Mouse (Mus musculus) yolk sac, embryonic 10.5 days (tissue): Measurements from ENCODE around the gene Cspg5.
A peak's percentile ranks its signal among the peaks of the same experiment; 100 is the strongest.

Experiments used
- DNase-seq: peaks from one replicate; pipeline ENCODE4 v3.0.0-alpha.2; 2017; ENCODE audit warnings: low spot score

Gene Cspg5

DNA sequence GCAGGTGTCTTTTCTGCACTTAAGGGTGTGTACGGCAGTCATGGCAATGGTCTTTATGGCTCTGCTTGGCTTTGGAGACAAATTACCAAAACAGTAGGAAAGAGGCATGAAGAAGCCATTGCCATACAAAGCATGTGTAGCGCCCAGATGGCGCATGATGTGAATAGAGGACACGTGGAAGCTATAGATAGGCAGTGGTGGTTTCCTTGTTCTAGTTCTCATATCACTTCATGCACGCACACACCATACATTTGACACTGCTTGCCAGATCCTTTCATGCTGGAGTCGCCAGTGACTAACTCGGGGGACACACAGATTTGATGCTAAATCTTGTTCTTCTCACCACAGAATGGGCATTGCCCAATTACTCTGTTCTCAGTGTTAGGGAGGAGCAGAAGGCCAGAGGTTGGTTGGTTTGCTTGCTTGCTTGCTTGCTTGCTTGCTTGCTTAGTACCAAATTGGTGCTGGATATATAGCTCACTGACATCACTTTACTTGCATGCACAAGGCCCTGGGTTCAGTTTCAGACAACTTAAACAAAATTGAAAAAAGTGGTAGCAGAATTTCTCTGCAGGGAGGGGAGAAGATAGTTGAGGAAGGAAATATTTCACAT is at the start of gene Cspg5:
Gene Cspg5 (plus strand): TSS at position 563 of the 613 bp plus-strand sequence.
- no peak for DNase-seq

DNA sequence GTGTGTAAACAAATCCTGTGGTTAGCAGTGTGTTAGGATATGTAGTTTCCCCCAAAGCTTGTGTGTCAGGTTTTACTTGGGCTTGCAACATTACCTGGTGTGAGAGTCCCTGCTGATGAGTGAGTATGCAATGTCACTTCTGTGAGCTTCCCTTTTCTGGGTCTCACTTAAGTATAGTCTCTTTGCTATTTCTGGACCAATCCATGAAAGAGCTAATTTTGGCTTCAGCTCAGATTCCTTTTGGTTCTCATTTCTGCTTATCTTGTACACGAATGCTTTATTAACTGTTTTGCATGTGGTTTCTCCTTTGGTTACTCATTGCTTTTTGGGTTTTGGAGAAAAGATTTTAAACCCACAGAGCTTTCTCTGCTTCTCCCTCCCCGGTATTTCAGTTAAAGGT is 43.7 kb upstream of the Cspg5 start:
- no peak for DNase-seq

DNA sequence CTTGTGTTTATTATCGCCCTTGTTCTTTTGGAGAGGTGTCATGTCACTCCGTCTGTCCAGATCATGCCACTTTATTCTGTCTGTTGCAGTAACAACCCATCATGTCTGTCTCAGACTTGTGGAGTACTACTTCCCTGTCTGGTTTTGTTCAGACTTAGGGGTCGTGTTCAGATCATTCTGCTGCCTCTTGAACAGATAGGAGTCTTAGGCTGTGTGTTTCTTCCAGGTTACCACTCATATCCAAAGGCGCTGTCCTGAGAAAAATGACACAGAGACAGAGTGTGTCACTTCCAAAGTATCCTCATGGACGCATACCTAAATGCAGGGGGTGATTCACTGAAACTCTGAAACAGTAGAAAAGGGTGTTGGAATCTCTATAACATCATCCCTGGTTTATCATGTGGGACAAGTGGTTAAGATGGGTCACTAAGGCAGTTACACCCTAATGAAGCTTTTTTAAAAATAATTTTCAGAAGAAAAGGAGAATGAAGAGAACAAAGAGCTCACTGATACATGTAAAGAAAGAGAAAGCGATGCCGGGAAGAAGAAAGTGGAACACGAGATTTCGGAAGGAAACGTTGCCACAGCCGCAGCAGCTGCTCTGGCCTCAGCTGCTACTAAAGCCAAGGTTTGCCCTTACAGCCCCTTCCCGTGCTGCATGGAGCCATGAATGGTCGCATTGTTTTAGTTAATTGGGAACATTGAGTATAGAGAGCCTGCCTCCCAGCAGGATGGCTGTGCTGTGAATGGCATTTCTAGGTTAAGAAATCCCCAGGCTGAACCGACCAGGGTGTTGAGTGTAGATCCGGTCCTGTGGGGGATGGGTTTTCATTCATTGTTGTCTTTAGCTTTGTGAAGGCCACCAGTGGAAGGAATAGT is 37.8 kb upstream of the Cspg5 start:
- DNase-seq = no peak

DNA sequence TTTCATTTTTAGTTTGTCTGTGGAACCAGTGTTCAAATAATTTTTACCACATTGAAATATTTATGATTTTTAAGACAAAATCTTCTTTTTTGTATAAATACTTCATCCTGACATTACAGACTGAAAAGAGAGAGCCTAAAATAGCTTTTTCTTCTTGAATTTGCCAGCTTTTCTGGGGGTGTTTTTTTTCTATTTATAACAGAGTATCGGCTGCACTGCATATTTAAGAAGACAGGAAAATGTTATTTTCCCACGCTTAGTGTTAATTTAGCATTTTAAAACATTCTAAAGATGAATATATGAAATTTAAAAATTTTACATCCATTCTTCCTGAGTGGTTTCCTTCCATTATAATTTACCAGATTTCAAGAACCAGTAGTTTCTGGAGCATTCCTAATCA is 37.1 kb upstream of the Cspg5 start:
- DNase-seq = no peak

DNA sequence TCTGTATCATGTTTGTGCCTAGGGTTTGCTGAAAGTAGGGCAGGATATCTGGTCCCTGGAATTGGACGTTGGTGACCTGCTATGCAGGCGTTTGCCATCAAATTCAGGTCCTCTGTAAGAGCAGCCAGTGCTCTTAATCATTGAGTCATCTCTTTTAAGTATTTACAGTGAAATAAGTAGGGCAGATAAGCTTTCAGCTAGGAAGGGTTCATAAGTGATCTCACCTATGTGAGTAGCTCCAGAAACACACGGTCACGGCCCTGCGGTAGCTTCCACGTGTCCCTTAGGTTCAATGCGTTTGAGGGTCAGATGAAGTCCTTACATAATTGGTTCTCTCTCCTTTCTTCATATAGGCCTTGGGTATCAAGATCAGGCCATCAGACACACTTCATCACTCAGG is 35.3 kb upstream of the Cspg5 start:
- no peak for DNase-seq

DNA sequence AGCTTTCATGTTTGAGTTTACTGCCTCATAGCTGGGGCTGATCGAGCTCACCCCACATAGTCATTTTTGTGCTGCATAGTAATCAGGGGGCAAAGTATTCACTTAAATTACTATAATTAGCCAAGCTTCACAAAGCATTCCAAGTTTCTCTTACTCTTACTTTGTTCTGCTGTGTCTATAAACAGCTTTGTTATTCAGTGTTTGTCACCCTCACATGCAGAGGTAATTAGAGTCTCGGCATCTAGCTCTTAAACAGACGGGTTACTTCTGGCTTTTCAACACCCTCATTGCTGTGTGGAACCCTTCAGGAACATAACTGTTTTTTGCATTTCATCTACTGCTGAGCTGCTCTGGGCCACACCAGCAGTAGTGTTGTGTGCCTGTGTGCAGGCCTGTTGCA is 34.6 kb upstream of the Cspg5 start:
- DNase-seq = no peak

DNA sequence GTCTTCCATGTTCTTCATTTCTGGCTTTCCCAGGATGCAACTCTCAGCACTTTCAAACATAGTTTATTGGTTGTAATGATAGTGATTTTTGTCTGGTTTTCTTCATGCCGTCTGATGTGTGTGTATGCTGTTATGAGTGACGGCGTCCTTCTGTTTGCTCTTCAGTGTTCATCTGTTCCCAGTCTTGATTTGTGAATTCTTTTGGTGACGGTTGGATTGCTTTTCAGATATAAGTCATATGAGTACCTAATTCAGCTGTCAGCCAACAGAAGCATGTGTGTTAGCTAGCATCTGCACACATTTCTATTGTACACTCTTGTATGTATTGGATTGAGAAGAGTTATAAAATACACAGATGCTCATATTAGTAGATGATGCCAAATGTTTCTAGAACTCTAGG is 19.3 kb upstream of the Cspg5 start:
- no peak for DNase-seq

DNA sequence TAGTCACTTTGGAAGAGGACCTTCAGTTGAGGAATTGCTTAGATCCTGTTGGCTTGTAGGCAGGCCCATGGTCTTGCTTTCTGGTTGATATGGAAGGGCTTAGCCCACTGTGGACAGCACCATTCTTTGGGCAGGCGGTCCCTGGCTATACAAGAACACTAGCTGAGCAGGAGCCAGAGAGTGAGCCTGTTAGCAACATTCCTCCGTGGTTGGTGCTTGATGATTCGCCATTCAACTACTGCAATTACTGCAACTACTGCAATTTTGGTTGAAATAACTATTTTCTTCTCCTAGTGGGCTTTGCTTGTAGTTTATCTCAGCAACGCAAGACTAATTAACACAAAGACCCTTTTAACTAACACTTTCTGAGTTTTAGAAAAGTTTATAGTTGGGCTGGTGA is 17.4 kb upstream of the Cspg5 start:
- no peak for DNase-seq

DNA sequence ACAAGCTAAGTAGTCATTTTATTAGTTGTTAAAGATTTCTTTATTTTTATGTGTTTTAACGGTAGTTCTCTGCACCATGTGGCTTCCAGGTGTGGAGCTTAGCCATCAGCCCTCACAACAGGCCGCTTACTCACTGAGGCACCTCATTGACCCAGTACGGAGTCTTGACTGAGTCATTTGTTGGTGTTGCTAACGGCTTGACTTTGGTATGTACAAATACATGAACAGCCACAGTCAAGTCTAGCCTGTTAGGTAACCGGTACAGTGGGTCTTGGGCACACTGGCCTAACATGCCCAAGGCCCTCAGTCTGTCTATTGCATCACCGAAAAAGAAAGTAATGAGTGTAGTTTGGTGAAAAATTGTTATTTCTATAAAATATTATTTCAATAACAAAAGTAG is 14.9 kb upstream of the Cspg5 start:
- DNase-seq = no peak

DNA sequence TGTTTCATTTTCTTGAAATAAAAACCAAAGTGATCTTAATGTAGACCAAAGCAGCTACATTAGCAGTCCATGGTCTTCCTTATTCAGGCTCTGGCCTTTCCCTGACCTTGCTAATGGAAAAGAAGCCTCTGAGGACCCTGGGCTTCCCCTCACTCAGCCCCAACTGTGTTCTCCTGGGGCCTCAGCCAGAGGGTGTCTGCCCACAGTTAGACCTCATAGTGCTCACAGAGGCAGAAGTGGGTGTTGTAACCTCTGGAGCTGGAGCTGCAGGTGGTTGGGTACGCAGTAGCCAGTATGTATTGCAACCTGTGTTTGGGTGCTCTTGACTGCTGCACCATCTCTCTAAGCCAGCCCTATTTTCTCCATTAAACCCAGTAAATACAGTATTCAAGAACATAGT is 14.5 kb upstream of the Cspg5 start:
- DNase-seq = no peak

DNA sequence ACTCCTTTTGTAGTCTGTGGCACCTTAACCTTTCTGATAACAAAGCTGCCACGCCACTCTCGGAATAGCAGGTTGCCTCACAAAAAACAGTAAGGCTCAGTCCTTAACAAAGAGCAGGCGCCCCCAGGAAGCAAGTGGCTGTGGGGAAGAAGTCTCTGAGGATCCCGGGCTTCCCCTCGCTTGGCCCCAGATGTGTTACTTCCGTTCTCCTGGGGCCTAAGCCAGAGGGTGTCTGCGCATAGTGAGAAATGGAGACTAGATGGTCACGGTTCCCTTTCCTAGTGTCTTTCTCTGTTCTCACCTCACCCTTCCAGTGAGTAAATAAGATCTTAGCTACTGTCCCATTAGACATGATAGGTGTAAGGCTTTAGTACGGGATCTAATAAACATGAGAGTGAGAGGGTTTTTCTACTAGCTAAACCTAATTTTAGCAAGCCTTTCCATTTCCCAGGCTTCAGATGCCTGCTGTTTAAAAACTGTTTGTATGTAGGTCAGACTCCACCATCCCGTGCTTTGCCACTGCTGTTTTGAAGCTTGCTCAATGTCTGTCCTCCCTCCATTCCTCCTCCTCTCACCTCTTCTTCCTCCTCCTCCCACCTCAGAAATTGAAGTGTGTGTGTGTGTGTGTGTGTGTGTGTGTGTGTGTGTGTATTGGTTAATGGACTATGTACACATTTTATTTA is 13.9 kb upstream of the Cspg5 start:
- DNase-seq = no peak

DNA sequence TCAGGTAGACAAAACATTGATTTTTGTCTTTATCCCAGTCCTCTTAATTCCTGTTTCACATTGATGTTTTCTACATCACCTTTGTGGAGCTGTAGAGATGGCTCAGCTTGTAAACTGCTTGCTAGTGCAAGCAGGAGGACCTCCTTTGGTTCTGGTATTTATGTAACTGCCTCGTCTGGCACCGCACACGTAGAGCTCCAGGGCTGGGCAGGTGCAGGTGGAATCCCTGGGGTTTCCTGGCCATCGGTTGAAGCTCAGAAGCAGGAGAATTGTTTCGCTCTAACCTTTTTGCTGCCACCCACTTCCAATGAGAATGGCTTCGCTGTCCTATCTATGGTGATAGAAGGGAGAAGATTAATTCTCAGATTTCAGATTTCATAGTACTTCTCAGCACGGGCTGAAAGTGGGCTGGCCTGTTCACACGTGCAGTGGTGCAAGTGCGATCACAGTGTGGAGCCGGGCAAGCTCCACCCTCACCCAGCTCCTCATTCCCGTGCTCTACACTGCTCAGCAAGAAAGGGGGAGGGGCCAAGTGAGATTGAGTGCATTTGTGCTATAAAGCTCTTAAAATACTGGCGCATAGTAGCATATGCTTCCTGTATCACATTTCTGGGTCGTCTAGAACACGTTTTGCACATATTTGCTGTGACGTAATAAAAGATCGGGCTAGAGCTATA is 13.1 kb upstream of the Cspg5 start:
- DNase-seq = no peak

DNA sequence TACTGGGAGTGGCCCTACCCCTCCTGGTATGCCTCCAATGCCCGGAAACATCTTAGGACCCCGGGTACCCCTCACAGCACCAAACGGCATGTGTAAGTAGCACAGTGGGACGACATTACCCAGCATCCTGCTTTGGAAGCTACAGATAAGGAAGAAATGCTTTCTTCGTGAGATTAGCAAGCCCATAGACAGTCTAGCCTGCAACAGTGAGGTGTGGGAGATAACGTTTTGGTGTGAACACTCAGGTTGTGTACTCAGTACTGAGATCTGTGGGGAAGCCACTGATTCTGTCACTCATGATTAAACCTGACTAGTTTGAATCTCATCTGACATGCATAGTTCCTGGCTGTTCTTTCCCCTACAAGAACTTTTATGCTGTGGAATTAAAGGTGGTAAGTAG is 8.6 kb upstream of the Cspg5 start:
- DNase-seq = no peak

DNA sequence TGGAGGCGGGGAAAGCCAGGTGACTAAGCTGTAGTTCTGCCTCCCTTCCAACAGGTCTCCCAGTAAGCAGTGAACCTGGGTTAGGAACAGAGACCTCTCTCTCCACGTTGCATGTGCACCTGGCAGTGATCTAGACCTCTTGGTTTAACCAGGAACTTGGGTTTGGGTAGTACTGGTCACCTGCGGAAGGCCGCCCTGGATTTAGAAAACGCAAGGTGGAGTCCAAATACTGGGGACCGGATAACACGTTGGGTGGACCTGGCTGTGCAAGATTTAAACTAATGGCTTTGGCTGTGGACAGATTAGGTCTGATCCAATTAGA is 945 bp downstream of the Cspg5 start:
- no peak for DNase-seq

DNA sequence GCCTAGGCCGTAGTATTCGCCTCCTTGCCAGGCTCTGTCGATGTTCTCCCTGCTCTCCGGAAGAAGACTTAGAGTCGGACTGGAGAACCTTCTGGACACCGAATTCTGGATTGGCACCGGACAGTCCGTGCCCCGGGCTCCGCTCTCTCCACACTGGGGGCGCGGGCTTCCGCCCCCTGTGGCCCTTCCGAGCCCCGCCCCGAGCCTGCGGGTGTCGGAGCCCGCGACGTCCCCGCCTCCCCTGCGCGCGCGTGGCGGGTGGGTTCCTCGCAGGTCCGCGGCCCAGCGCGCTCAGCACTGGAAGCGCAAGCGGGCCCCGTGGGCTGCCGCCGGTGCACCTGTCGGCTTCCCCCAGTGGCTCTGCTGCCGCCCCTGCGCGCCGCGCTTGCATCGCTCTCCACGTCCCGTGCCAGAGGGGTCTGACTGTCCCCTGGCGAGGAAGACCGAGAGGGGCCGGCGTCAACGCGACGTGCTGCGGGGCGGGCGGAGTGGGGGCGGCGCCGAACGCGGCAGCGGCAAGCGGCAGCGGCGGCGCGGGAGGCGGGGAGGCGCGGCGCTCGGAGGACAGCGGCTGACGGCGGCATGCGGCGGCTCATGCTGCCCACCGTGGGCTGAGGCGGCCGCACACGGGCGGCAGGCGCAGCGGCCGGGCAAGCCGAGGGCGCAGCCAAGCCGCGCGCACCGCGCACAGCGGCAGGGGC is 1.5 kb downstream of the Cspg5 start:
- peak; percentile 20 for DNase-seq

DNA sequence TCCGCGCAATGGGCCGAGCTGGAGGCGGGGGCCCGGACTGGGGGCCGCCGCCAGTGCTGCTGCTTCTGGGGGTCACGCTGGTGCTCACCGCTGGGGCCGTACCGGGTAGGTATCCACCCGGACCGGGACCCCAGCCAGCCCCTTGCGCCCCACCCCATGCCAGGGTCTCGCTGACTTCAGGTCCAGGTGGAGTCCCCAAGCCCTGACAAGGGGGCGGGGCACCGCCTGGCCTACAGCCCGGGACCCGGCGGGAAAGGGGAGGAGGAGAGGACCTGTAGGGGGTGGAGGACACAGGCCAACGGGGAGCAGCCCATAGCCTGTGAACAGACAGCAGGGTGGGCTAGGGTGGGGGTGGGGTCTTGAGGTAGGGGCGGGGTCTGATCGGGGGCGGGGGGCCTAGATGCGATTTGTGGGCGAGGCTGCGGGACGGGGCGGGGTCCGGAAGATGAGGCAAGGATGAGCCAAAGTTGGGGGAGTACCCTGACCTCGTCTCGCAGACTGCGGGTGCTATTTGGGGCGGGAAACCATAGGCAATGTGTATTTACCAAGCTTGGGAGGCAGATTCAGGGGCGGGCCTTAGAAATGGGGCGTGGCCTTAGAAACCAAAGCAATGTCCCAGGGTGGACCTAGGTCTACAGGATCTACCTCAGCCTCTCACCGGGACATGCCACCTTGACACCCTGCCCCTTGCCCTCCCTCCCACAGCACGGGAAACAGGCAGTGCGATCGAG is 2.2 kb downstream of the Cspg5 start:
- DNase-seq = peak; percentile 45

DNA sequence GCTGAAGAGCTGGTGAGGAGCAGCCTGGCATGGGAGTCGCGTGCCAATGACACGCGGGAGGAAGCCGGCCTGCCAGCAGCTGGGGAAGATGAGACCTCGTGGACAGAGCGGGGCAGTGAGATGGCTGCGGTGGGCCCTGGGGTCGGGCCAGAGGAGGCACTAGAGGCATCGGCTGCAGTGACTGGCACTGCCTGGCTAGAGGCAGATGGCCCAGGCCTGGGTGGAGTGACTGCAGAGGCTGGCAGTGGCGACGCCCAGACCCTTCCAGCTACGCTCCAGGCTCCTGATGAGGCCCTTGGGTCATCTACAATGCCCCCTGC is 2.7 kb downstream of the Cspg5 start:
- DNase-seq = no peak

DNA sequence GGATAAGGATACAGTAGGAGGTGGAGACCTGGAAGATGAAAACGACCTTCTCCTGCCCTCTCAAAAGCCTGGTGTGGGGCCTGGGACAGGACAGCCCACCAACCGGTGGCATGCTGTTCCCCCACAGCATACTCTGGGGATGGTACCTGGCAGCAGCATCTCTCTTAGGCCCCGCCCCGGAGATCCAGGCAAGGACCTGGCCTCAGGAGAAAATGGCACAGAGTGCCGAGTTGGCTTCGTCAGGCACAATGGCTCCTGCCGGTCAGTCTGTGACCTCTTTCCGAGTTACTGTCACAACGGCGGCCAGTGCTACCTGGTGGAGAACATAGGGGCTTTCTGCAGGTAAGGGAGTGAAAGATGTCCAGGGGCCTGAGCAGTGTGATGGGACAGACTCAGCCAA is 3.5 kb downstream of the Cspg5 start:
- no peak for DNase-seq

DNA sequence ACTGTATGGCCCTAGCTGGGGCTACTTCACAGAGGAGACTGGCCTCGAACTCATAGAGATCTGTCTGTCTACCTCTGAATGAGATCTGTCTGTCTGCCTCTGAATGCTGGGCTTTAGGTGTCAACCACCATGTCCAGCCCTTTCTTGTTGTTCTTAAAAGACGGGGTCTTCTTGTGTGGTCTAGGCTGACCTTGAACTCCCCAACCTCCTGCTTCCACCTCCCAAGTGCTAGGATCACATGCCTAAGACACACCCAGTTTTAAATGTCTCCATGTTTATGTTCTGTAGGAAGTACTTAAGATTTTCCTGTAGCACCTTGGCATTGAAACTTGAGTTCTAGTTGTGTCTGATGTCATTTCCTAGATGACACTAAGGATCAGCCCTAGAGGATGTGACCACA is 5.3 kb downstream of the Cspg5 start:
- DNase-seq = no peak

DNA sequence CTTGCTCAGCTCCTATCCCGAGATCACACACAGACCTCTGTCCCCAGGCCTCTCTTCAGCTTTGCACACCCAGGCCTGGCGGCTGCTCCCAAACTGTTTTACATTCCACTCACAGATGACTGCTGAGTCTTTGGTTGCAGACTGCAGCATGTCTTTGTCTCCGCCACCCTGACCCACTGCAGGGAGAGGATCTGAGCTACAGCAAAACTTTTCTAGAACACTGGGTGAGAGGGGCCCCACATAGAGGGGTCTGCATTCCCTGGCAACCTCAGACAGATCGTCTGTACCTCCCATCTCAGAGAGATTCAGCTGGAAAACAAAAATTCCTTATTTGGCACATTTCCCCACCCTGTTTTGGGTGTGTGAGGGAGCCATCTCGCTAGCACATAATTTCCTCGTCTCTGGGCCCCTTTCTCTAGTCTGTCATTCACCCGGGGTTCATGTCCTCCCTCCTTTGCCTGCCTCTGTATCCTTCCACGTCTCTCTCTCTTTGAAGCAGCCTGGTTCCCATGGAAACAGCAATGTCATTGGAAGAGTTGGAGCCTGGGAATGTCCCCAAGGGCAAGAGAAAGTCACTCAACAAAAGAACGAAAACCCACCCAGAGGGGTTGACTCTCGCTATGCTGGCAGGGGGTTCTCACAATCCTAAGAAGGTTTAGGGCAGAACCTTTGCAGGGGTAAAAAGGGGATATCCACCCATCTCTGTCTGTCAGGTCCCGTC is 6.4 kb downstream of the Cspg5 start:
- peak; percentile 5 for DNase-seq

DNA sequence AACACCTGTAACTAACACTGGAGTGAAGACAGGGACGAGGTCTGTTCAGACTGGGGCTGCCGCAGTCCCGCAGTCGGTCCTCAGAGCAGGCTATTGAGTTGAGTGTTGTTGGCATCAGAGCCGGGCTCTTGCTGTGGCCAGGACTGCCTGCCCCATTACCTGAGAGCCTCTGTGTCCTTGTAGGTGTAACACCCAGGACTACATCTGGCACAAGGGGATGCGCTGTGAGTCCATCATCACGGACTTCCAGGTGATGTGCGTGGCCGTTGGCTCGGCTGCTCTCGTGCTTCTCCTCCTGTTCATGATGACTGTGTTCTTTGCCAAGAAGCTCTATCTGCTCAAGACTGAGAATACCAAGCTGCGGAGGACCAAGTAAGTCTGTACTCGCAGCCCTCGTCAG is 7.2 kb downstream of the Cspg5 start:
- DNase-seq = no peak
